Mouse (Mus musculus) Muller cell, postnatal 12 days (primary cell): ENCODE data around the gene Mesp1.
"Not testable (repeated sequence)": the region's sequence is repeated elsewhere in the genome, so short reads cannot be mapped to it uniquely, and the experiment has no call there.

Source experiments
- DNase-seq: peaks from one replicate; pipeline ENCODE4 v3.0.0-alpha.2; 2015; ENCODE audit errors: inconsistent ontology term

Mesp1 gene

DNA sequence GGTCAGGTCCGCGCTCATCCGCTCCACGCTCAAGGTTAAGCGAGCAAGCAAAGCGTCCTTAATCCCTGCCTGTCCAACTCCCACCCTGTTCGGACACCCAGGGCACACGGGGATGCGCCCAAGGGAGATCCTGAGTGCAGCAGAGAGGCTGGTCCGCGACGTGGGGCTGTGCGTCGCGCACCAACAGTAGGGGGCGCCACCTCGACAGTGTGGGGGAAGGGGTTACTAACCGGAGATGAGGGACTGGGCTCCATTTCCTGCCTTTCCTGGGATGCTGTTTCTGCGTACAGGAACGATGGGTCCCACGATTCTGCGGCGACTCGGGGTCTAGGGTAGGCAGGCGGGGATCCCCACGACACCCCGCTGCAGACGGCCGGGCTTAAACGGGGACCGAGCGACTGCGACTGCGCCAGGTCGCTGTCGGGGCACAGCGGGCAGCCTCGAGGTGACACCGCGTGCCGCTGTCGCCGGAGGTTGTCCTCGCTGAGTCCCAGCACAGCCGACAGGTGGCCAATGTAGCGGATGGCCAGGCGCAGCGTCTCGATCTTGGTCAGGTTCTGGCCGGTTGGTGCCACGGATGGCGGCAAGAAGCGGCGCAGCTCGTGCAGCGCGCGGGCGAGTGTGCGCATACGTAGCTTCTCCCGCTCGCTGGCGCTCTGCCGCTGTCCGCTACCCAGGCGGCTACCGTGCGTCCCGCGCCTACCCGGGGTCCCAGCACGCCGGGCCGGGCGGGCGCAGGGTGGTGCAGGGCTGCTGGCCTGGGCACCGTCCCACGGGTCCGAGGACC, 760 bp downstream of the Mesp1 start:
- DNase-seq: peak; percentile 40

DNA sequence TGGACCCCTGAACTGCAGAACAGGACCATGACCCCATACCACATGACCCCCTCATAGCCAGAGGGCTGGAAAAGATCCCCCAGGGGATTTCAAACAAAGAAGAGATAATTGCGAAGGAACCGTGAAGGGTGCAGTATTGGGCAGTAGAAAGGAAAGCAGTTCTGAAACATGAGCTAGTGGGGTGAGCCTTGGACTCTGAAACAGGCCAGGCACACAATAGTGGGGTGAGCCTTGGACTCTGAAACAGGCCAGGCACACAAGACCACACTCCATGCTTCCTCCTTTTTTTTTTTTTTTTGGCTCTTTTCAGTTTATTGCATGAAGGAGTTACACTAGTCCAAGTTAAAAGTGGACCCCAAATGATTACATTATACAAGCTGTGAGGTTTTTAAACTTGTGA, 3.8 kb downstream of the Mesp1 start:
- DNase-seq: not testable (repeated sequence)

GRCm38 (mm10) chr7:79786295-79786694, 7.3 kb downstream of the Mesp1 start:
- peak; percentile 38 for DNase-seq

DNA sequence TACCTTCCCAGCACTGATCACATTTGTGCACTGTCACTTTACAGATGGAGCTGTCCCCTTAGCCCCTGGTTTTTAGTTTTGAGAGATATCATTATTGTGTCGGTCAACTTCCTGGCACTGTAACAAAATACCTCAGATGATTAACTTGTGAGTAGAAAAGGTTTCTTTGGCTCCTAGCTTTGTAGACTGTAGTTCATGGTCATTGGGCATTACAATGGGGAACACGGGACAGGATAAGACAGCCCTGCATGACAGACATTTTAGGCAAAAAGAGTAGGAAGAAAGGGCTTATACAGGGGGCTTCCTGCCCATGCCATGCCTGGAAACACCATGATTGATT, 11.1 kb downstream of the Mesp1 start:
- DNase-seq: peak; percentile 37

DNA sequence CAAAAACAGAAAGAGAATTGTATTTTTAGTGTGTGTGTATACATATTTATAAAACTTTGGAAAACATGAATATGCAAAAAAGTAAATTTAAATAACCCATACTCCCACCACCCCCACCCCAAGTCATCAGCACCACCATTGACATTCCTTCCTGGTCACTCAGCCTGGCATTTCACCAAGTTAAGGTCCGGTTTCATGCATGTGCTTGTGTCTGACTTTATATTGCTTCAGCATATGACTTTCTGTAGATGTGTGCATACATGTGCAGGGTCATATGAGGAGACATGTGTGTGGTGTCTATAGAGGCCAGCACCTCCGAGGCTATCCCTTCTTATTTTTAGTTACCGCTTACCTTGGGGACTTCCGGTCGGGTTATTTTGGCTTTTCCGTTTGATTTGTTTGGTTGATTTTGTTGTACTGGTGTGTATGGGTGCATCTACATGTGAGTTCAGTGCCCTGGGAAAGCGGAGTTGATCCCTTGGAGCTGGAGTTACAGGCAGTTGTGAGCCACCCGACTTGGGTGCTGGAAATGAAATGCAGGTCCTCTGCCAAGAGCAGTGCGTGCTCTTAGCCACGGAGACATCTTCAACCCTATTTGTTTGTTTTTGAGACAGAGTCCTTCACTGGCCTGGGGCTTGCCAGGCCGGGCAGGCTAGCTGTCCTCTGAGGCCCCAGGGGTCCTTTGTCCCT, 11.6 kb downstream of the Mesp1 start:
- no peak for DNase-seq

GRCm38 (mm10) chr7:79780647-79781626, 12.7 kb downstream of the Mesp1 start:
- peak; percentile 69 for DNase-seq

GRCm38 (mm10) chr7:79771561-79772512, 21.8 kb downstream of the Mesp1 start:
- DNase-seq: no peak

GRCm38 (mm10) chr7:79769664-79770063, 23.9 kb downstream of the Mesp1 start:
- no peak for DNase-seq

- no peak for DNase-seq
These were observed 27.6 kb downstream of the Mesp1 start for GRCm38 (mm10) chr7:79765991-79766390.

GRCm38 (mm10) chr7:79762106-79762505, 31.5 kb downstream of the Mesp1 start:
- DNase-seq: no peak

GRCm38 (mm10) chr7:79761124-79761876, 32.3 kb downstream of the Mesp1 start:
- no peak for DNase-seq

DNA sequence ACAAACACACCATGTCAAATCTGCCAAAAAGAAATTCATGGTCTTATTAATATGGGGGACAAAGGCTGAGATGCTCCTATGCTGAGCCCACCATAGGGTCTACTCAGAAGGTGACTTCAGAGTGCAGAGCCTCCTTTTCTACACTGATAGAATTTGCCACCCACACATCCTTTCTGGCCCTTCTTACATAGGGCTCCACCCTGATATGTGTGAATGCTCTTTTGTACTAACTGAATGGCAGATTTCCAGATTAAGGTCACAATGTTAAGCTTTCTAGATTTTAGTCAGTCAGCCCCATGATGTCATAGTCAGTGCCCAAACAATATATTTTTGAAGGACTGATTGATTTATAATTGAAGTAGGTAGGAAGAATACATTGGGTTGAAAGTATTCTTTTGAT, 33.8 kb downstream of the Mesp1 start:
- no peak for DNase-seq

DNA sequence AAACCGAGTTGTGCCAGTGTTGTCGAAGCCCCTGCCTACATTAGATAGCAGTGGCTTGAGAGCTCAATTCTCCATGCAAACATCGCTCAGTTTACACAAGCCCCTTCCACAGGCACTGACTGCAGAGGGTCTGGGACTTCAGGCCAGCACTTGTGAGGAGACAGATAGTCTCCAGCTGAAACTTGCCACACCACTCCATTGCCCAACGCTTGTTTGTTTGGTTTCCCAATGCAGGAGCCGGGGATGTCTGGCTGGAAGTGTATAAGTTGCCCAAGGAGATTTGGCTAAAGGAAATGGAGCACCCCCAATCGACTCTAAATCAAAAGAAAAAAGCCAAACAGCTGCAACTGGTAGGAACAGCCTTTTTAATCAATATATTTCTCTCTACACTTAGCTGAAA, 35.4 kb downstream of the Mesp1 start:
- no peak for DNase-seq

DNA sequence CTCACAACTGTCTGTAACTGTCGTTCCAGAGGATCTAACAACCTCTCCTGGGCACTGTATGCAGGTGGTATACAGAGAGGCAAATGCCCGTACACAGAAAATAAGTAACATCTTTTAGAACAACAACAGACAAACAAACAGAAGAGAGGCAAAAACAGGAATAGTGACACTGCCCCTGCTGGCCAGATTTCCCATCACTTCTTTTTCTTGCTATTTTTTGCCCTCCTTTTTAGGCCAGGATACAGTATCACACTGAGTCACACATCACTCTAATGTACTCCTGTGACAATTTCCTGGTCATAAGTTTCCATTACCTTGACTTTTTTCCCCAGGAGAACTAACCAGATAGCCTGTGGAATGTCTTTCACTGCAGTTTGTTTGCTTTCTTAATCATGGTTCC, 37.3 kb downstream of the Mesp1 start:
- no peak for DNase-seq

DNA sequence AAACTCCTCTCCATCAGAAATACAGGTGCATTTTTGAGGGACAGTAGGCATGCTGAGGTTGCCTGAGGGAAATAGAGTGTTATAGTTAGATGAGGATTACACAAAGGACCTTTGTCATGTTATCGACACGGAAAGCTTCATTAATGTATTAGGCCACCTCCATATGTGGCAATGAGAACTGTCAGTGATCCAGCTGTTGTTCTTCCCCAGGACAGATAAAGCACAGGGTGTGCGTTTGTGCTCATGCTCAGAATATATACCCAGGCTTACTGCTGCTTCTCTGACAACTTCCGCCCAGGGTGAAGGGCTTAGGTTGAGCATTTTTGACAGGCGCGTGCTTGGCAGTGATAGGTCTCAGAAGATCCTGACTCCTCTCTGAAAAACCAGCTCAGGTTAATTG, 44.1 kb downstream of the Mesp1 start:
- DNase-seq: no peak

GRCm38 (mm10) chr7:79747659-79748058, 45.9 kb downstream of the Mesp1 start:
- no peak for DNase-seq

GRCm38 (mm10) chr7:79744585-79744984, 49.0 kb downstream of the Mesp1 start:
- no peak for DNase-seq

- no peak for DNase-seq
These were observed 49.5 kb downstream of the Mesp1 start for GRCm38 (mm10) chr7:79744051-79744450.

DNA sequence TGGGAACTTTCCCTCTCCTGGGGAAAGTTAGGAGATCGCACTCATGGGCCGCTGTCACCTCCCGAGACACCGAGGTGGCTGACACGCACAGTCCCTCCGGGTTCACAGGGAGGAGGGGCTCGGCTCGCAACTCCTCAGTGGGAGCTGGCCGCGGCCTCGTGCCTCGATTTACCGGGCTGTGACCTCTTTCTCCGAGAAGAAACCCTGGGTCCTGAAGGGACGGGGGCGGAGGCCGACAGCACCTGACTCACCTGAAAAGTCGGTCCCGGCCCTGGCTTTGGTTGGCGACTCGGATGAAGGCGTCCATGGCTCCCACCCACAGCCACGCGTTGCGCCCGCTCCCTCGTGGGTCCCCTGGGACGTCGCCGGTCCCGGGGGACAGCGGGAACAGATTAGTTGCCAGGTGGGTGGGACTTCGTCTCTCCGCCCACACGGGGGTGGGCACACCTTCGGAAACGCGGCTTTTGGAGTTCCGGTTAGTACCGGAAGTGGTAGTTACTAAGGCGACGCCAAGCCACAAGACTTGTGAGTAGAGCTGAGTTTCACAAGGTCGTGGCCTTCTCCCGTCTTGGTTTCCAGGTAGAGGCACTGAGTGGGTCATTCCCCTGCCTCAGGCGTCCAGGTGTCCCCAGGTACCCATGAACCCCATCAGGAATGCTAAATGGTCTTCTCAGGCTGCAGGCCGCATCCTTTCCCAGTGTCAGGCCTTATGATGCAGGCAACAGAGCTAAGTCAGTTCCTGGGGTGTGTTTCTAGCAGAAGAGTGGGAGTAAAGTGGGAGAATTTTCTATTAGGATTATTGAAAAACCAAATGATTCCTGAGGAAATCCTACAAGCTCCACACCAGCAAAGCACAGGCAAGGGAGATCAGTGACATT, 50.7 kb downstream of the Mesp1 start, which contains the start of the genes Pex11a and Wdr93:
TSS of gene Pex11a (minus strand) at position 473 of the 878 bp plus-strand sequence.
TSS of gene Wdr93 (plus strand) at position 505 of the 878 bp plus-strand sequence.
- peak; percentile 87 for DNase-seq
